Mouse (Mus musculus) hindbrain, embryonic 16.5 days (tissue): ENCODE data around the gene Mcam. TPM values are rescaled to one million over a fixed set of nuclear protein-coding genes. Genes with fewer than 3 reads are reported as not detected.
"Not testable (repeated sequence)": the region's sequence is repeated elsewhere in the genome, so short reads cannot be mapped to it uniquely, and the experiment has no call there.

Source experiments
- ATAC-seq: fragments of 200-750 bp; cut with Nextera tagmentation; 2 replicates; pipeline ENCODE4 v1.8.0; 2017; ENCODE audit warnings: moderate TSS enrichment, moderate library complexity
- H3K27ac ChIP-seq: fragments of 300-500 bp; sonication (generic); 2 replicates; pipeline ENCODE4 v1.5.1; 2014; ENCODE audit warnings: low read depth, mild to moderate bottlenecking, control low read depth, low read length, moderate library complexity
- H3K27me3 ChIP-seq: fragments of 300-500 bp; sonication (generic); replicated peaks from 2 replicates; pipeline ENCODE4 v1.6.1; 2014; ENCODE audit warnings: low read length; ENCODE audit not compliant: control insufficient read depth, insufficient read depth
- H3K36me3 ChIP-seq: fragments of 300-500 bp; sonication (generic); 2 replicates; pipeline ENCODE4 v1.6.1; 2014; ENCODE audit warnings: mild to moderate bottlenecking, low read length, moderate library complexity, mixed read lengths; ENCODE audit not compliant: control insufficient read depth, insufficient read depth
- H3K4me1 ChIP-seq: fragments of 300-500 bp; sonication (generic); 2 replicates; pipeline ENCODE4 v1.6.1; 2014; ENCODE audit warnings: low read depth, low read length; ENCODE audit not compliant: control insufficient read depth, insufficient read depth
- H3K4me2 ChIP-seq: fragments of 300-500 bp; sonication (generic); 2 replicates; pipeline ENCODE4 v1.6.1; 2014; ENCODE audit warnings: mild to moderate bottlenecking, low read length, control low read depth, moderate library complexity
- H3K4me3 ChIP-seq: fragments of 300-500 bp; sonication (generic); 2 replicates; pipeline ENCODE4 v1.5.1; 2014; ENCODE audit warnings: mild to moderate bottlenecking, low read length, control low read depth, moderate library complexity
- H3K9ac ChIP-seq: fragments of 300-500 bp; sonication (generic); 2 replicates; pipeline ENCODE4 v1.6.1; 2014; ENCODE audit warnings: low read depth, mild to moderate bottlenecking, control low read depth, low read length, moderate library complexity
- H3K9me3 ChIP-seq: fragments of 300-500 bp; sonication (generic); 2 replicates; pipeline ENCODE4 v1.6.1; 2014; ENCODE audit warnings: mild to moderate bottlenecking, low read length, moderate library complexity; ENCODE audit not compliant: control insufficient read depth
- WGBS: fragments of 180-500 bp; shearing (Covaris S2); extraction: QIAGEN DNeasy Blood & Tissue Kit; methylation state at CpG from one replicate; pipeline ENCODE4 v1.1.7; 2014; 5-methylcytosine and 5-hydroxymethylcytosine counted together
- polyA plus RNA-seq: library from polyadenylated mRNA; unstranded; fragments of >200 nt; fragmentation: Nextera tagmentation; extraction: Ambion mirVana; gene quantifications from 2 replicates; pipeline ENCODE4 v1.2.1, GENCODE M21; 2015

Gene Mcam
- polyA plus RNA-seq, 1 experiment from 2014 or later = 12.3 TPM

- H3K27me3 ChIP-seq = no peaks in the 10 kb centered on the region
- peak within 1 kb of the TSS; percentile 6; the same call in 1 of the 2 replicates for H3K4me3 ChIP-seq
- peak within 1 kb of the TSS; percentile 47 for H3K4me2 ChIP-seq
- H3K4me1 ChIP-seq = peaks cover 42% of the 10 kb centered on the region
- peak; percentile 87 for ATAC-seq
- H3K9me3 ChIP-seq = no peaks in the 10 kb centered on the region
- WGBS = 29% methylated on average over 8 of the region's 8 CpGs
- H3K27ac ChIP-seq = peak within 1 kb of the TSS; percentile 80
- H3K36me3 ChIP-seq = no peaks in the 10 kb centered on the region
- peak within 1 kb of the TSS; percentile 44 for H3K9ac ChIP-seq
Measured at GRCm38 (mm10) chr9:44107110-44107509, 27.2 kb upstream of the Mcam start, which contains the start of gene C1qtnf5. TSS of gene C1qtnf5 (plus strand) at chr9:44107245.

- H3K9ac ChIP-seq = peak overlapping the region; percentile 44
- peaks cover 42% of the 10 kb centered on the region for H3K4me1 ChIP-seq
- WGBS = 28% methylated on average over 25 of the region's 25 CpGs
- ATAC-seq = peak; percentile 21
- peak overlapping the region; percentile 6; the same call in 1 of the 2 replicates for H3K4me3 ChIP-seq
- H3K4me2 ChIP-seq = peak overlapping the region; percentile 47
- H3K27me3 ChIP-seq = no peaks in the 10 kb centered on the region
- no peaks in the 10 kb centered on the region for H3K9me3 ChIP-seq
- H3K27ac ChIP-seq = peak overlapping the region; percentile 80
- no peaks in the 10 kb centered on the region for H3K36me3 ChIP-seq
Measured at GRCm38 (mm10) chr9:44107557-44108179, 26.6 kb upstream of the Mcam start.

GRCm38 (mm10) chr9:44108269-44109055 is 25.8 kb upstream of the Mcam start:
- Histone ChIP-seq H3K27ac (no peak overlapping the region), H3K9me3 (no peaks in the 10 kb centered on the region), H3K4me1 (peaks cover 42% of the 10 kb centered on the region), H3K27me3 (no peaks in the 10 kb centered on the region), H3K4me2 (peak overlapping the region; percentile 47), H3K36me3 (no peaks in the 10 kb centered on the region), H3K9ac (peak overlapping the region; percentile 44; the same call in 1 of the 2 replicates), H3K4me3 (no peak overlapping the region)
- 73% methylated on average over 31 of the region's 31 CpGs for WGBS
- ATAC-seq = no peak

- 36% methylated on average over 9 of the region's 9 CpGs for whole genome bisulfite sequencing
- no peak overlapping the region for H3K4me3 ChIP-seq
- no peaks in the 10 kb centered on the region for H3K9me3 ChIP-seq
- no peaks in the 10 kb centered on the region for H3K27me3 ChIP-seq
- H3K36me3 ChIP-seq = no peaks in the 10 kb centered on the region
- H3K9ac ChIP-seq = no peak overlapping the region
- ATAC-seq = no peak
- H3K27ac ChIP-seq = no peak overlapping the region
- H3K4me1 ChIP-seq = peaks cover 42% of the 10 kb centered on the region
- peak overlapping the region; percentile 11 for H3K4me2 ChIP-seq
Measured at GRCm38 (mm10) chr9:44109360-44110095, 24.7 kb upstream of the Mcam start.

GRCm38 (mm10) chr9:44111909-44112308 is 22.4 kb upstream of the Mcam start:
- H3K27me3 ChIP-seq, H3K4me2 ChIP-seq, H3K27ac ChIP-seq, H3K9me3 ChIP-seq, H3K4me3 ChIP-seq, ATAC-seq, H3K9ac ChIP-seq, H3K36me3 ChIP-seq: not testable (repeated sequence)
- H3K4me1 ChIP-seq = peaks cover 34% of the 10 kb centered on the region
- WGBS = 64% methylated on average over 8 of the region's 12 CpGs

- H3K27ac ChIP-seq = peak within 1 kb of the TSS; percentile 75
Measured at GRCm38 (mm10) chr9:44113105-44113789, 21.0 kb upstream of the Mcam start, which contains the start of the genes Gm49380 and Rnf26. TSS of gene Gm49380 (minus strand) at chr9:44113500. TSS of gene Rnf26 (minus strand) at chr9:44113517.

GRCm38 (mm10) chr9:44114453-44114852 is 19.8 kb upstream of the Mcam start:
- H3K4me3 ChIP-seq = no peak overlapping the region
- H3K9me3 ChIP-seq = no peaks in the 10 kb centered on the region
- H3K27ac ChIP-seq = no peak overlapping the region
- peaks cover 10% of the 10 kb centered on the region for H3K4me1 ChIP-seq
- H3K9ac ChIP-seq = no peak overlapping the region
- no peak overlapping the region for H3K4me2 ChIP-seq
- H3K36me3 ChIP-seq = no peaks in the 10 kb centered on the region
- 100% methylated on average over 2 of the region's 2 CpGs for WGBS
- no peaks in the 10 kb centered on the region for H3K27me3 ChIP-seq
- ATAC-seq = no peak

More at GRCm38 (mm10) chr9:44113105-44113789, 21.0 kb upstream of the Mcam start, which contains the start of the genes Gm49380 and Rnf26:
- Histone ChIP-seq H3K9ac (peak within 1 kb of the TSS; percentile 83), H3K27me3 (no peaks in the 10 kb centered on the region), H3K4me3 (peak within 1 kb of the TSS; percentile 79), H3K4me2 (peak within 1 kb of the TSS; percentile 57), H3K36me3 (no peaks in the 10 kb centered on the region), H3K4me1 (peaks cover 20% of the 10 kb centered on the region), H3K9me3 (no peaks in the 10 kb centered on the region)
- under 1% methylated on average over 48 of the region's 51 CpGs for WGBS
- peak; percentile 97 for ATAC-seq

GRCm38 (mm10) chr9:44115599-44115998 is 18.7 kb upstream of the Mcam start:
- H3K27me3 ChIP-seq = no peaks in the 10 kb centered on the region
- no peak for ATAC-seq
- H3K9ac ChIP-seq = no peak overlapping the region
- no peaks in the 10 kb centered on the region for H3K9me3 ChIP-seq
- 94% methylated on average over 9 of the region's 9 CpGs for WGBS
- no peak overlapping the region for H3K27ac ChIP-seq
- H3K36me3 ChIP-seq = no peaks in the 10 kb centered on the region
- H3K4me3 ChIP-seq = no peak overlapping the region
- H3K4me2 ChIP-seq = no peak overlapping the region
- no peaks in the 10 kb centered on the region; the same call in none of the 2 replicates for H3K4me1 ChIP-seq
